Mouse (Mus musculus): ENCODE data around the gene Gm49336.

DNA sequence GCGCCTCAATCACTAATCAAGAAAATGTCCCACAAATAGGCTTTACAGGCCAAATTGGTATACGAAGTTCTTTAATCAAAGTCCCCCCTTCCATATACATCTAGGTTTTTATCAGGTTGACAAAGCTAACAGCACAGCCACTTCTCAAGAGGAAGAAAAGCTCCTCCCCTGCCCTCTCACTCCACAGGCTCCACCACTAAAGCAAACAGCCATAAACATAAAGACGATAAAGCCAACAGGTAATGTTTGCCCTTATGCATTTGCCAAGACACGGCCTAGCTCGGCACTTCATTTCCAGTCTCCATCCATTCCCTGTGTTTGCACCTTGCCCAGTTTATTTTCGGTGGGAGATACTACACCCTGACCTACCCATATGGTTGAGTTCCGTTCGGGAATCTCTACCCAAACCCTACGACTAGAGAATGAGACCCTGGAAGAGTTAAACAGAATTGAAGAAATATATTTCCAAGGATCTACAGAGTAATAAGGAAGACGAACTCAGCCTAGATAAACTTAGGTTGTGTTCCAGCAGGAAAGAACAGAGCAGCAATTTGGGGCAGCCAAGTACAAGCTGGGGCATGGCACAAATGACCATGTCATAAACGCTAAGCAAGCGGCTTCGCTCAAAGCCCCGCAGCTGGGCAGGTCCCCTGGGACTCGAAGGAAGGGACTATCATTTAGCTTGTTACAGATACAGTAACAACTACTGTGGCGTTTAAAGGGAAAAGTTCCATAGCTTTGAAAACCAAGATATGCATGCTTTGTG lies 80.3 kb downstream of the Gm49336 start:
- TF ChIP-seq CTCF (IDR thresholded peaks at IDR 0.05; ENCODE audit: control insufficient read depth, insufficient read depth, insufficient read length), result no peak
- TF ChIP-seq MYOG (IDR thresholded peaks at IDR 0.05; ENCODE audit: control insufficient read depth, extremely low read depth, insufficient read length), result no peak
- TF ChIP-seq FOSL1 (IDR thresholded peaks at IDR 0.05; ENCODE audit: insufficient read depth, low read length, poor library complexity, severe bottlenecking), result no peak
- no peak for TF ChIP-seq MAX (IDR thresholded peaks at IDR 0.05)
- TF ChIP-seq MYOD1 (IDR thresholded peaks at IDR 0.05; ENCODE audit: control insufficient read depth, insufficient read length, low read depth), result no peak

All from C2C12 (cell line).